Mouse (Mus musculus): ENCODE results near the gene Rbm19.

The Rbm19 gene

DNA sequence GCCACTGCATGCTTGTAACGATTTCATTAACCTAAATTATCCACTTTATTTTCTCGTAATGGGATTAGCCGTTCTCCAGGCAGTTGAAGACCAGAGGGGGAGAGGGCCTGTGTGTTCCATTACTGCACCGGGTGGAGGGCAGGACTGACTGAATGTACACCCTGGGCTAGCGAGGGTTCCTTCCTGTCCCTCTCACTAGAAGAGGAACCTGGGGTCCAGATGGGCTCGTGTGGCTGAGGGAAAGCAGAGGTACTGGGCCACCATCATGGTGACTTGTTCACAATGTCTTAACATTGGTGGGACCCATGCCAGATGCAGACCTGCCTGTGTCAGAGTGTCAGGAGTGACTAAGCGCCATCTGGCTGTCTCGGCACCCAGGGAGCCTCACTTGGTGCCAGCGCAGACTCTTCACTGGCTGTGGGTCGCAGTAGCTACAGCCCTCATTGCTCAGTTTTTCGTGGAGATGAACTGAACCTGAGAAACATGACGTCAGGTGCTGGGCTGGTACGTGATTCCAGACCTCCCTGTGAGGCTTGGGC lies 51.6 kb downstream of the Rbm19 start:
- DNase-seq = peak; percentile 88 to 93

DNA sequence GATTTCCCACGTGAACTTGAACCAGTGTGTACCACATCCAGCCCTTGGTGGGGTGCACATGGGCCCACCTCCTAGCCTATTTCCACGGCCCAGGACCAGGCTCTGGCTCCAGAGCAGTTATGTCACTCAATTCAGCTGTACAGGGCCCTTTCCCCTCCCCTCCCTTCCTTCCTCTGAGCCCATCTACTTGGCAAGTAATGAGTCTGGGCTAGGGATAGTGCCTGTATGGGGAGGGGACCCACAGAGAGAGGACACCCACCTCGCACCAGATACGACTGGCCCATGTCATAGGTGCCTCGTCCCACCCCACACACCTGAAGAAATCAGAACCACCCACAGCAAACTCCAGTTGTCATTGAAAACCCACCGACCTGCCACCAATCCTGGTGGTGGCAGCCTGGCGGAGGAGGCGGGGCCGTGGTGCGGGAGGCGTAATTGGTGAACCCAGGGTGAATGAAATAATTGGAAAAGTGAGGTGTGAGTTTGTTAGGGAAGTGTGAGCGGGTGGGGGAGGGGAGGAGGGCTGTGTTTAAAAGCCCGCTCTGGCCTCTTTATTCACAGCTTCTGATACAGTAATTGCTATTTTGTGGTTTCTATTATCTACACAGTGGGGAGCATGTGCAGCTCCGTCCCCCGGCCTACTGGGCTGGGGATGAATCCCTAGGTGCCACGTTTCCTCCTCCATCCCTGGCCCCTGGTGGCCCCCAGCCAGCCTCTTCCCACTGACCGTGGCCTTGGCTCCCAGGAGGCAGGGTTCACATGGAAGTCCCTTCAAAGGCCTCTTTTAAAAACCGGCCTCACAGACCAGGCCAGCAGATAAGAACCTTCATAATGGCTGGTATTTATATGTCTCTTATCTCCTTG lies 55.8 kb downstream of the Rbm19 start:
- DNase-seq = no peak

DNA sequence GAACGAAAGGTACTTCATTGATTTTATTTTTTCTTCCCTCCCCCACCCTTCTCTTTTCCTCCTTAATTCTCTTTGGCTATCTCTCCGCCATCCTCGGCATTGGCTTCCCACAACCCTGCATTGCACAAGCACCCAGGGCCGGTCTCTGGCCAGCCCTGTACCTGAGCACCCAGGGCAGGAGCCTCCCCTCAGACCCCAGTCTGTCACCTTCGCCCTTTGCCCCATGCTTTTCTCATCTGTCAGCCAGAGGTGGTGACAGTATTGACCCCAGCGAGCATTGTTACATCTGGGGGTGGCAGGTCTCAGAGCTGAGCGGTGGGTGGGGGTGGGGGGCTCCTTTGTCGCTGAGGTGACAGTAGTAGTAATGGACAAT lies 56.5 kb downstream of the Rbm19 start:
- DNase-seq = no peak

DNA sequence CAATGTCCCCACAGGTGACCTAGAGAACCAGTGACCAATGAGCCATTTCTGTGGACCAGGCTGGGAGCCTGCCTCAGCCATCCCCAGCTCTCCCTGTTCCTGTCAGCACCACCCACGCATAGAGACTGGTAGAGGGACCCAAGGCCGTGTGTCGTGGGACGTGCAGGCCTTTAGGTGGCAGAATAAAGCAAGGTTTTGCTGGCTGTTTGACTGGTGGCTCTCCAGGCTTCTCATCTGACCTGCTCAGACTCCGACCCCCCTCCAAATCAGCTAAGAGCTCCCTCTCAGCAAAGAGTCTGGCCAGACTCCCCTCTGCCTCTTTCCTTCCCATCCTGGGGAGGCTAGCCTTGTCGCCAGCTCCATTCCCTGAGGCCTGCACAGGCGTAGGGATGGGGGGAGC lies 58.1 kb downstream of the Rbm19 start:
- DNase-seq = peak; percentile 71 to 80

DNA sequence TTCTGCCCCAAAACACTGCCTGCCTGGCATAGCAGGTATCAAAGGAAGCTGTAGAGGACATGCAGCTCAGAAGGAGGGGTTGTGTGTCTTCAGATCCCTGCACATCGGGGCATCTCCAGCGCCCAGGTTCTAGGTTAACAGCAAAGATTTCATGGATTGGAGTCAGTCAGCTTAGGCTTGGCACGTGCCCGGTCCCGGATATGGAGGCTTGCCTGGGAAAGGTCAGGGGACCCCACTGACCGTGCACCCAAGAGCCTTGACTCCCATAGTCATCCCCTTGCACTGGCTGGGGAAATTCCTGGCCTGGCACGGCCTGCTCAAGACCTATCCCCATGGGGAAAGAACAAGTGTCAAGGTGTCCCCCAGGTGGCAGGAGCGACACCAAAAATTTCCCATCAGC lies 59.0 kb downstream of the Rbm19 start:
- DNase-seq = peak in 1 of 2 experiments; percentile 27

DNA sequence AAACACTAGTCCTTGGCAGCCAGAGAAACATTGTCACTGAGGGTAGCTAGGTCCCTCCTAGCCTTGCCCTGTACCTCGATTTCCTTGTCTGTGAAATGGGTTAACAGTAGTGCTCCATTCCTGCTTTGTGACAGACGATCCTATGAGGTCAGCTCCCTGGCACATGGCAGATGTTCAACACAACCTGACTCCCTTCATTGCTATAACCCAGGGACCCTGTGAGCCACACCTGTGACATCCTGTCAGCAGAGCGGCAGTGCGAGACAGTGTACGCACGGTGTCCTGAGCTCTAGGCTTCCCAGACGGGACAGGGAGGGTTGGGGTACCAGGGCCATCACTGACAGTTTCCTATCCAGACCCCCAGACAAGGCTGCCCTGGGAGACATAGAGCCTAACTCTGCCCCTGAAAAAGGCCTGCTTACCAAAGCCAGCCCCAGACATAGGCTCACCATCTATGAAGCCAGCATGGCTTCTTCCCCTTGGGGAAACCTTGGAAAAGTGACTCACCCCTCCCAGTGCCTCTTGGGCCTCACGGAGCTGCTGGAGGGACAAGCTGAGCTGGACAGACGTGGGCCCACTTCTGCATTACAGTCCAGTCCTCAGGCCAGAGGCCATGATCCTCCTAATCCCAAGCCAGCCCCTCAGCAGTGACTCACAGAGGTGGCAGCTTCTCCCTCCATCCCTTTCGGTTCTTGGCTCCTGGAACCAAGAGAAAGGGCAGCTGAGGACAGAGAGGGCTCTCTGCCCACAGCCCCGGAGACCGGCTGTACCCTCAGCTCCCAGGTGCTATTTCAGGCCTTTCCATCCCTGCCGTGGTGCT lies 60.2 kb downstream of the Rbm19 start:
- DNase-seq = peak; percentile 80 to 82

DNA sequence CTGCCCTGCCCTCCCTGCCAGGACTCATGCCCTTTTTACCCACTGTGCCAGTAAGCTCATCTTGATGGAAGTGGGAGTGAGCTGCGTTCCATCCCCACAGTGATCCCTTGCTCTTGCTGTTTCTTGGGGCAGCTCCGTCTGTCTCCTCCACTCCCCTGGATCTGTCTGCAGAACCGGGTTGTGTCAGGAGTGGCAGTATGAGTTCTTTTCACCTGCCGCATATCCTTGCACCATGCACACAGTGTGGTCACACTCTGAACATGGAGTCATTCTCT lies 60.7 kb downstream of the Rbm19 start:
- no peak for DNase-seq

DNA sequence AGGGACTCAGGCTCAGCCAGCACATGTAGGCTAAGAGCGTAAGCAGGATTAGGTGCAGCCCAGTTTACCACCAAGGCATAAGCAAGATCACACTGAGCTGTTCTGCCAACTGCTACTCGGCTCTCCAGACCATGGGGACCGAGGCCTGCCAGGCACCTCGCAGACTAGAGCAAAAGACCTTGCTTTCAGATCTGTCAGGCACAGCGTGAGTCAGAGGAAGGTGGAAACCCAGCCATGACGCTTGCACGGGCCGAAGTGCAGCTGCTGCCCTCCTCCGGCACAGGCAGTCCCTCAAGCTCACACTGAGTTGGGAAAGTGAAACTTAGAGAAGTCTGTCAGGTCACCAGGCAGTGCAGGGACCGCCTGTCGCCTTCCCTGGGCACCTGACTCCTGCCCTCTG lies 63.8 kb downstream of the Rbm19 start:
- peak; percentile 58 to 64 for DNase-seq

DNA sequence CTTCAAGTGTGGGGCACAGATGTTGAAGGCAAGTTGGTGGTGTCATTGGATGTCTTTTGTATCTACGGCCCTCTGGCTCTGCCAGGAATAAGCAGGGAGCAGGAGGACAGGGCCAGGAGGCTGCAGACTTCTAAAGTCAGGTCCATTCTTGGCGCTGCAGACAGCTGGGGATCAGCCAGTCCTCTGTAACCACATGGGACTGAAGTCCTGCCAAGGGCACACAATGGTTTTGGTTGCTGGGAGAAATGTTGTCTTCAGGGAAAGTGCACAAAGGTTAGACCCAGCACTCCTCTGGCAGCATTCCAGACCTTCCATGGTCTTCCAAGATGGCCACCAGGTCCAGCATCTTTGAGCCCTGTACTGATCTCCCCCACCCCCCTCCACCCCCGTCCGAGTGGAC lies 65.1 kb downstream of the Rbm19 start:
- DNase-seq = no peak

DNA sequence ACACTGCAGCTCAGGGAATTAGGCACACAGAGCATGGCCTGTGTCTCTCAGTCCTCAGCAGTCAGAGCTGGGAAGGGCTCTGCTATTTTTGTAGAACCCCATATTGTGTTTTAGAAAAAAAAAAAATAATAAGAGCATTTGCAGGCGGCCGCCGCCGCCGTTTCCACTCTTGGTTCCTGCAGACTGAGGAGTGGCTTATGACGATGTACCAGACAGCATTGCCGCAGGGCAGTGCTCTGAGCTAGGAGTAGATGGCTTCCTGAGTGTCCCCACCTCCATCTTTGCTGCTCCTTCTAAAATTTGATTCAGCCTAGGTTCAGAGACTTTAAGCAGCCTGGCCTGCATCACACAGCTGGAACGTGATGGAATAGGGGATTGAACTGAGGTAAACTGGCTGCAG lies 67.1 kb downstream of the Rbm19 start:
- no peak for DNase-seq

DNA sequence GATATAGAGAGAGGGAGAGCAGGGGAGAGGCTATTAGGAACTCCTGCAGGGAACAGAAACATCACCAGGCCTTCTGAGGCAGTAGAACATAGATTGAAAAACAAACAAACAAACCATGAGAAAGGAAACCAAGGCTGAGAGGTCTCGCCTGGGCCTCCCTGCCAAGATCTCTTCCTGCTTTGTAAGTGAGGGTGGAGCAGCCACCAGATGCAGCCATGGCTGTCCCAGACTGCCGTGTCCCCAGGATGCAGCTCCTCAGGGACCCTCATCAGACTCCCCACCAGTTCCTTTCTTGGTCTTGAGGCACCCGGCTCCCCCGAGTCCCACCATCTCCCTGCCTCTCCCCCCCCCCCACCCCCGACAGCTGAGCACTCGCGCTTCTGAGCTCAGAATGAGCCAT lies 67.5 kb downstream of the Rbm19 start:
- no peak for DNase-seq

DNA sequence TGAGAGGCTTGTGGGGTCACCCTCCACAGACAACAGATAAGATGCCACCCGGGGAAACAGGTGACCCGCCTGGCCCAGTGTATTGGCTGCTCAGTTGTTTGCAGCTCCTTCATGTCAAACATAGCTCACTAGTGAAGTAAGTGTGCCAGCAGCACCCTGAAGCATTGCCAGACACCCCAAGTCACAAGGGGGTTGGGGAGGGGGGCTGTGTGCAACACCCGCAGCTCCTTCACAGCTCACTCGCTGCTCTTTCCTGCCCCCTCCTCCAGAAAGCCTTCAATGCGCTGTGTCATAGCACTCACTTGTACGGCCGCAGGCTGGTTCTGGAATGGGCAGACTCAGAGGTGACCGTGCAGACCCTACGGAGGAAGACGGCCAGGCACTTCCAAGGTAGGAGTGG lies 69.7 kb downstream of the Rbm19 start:
- no peak for DNase-seq

DNA sequence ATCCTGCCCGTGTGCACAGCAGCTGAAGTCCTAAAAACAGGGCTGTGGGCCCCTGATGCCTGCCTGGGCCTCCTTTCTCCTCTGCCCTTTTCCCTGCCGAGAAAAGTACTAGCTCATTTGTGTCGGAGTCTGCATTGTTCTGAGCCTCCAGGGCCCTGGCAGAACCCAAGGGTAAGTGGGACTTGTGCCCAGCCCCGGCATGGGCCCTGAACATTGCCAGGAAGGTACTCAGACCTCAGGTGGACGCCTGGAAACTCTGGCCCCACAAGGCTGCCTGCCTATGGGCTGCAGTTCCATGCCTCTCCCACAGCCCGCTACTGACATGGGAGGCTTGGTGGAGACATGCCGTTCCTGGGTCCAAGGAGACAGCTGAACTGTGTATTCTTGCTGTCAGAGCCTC lies 72.3 kb downstream of the Rbm19 start:
- peak; percentile 92 to 93 for DNase-seq

DNA sequence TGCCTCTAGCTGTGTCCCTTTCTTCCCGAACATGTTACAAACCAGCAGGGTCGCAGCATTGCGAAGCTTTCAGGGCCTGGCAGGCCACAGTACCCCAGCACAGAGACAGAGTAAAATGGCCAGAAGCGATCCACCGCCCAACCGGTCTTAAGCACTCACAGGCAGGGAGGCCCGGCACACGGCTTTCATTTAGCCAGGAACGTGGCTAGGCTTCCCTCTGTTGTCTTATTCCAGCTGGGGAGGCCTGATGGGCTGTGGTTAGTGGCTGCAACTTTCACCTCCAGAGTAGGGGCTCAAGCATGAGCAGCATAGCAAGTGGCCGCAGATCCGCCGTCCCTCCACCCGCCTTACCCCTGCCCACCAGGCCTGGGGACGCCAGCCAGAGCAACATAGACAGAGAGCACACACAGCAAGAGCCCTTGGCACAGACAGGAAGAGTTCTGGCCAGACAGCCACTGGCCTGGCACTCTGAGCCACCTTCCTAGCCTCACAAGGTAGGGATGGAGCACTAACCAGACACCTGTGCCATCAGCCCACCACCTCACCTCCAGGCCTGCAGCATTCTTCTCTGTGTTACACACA lies 73.8 kb downstream of the Rbm19 start:
- peak; percentile 72 to 73 for DNase-seq

DNA sequence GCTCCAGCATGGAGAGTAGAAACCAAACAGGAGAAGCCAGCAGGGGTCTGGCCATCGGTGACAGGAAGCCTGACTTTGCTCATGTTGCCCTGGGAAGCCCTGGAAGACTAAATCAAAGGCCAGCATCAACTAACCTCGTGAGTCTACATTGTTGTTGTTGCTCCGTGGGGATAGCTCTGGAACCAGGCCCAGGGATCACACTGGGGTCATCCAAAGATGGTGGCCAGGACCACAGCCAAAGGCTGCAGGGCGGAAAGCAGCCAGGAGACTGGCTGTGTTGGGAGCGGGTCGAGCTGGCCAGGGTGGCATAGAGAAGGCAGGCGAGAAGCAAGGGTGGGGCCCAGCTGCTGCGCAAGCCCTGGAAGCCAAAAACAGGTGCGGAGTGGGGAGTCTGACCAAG lies 75.4 kb downstream of the Rbm19 start:
- no peak for DNase-seq

DNA sequence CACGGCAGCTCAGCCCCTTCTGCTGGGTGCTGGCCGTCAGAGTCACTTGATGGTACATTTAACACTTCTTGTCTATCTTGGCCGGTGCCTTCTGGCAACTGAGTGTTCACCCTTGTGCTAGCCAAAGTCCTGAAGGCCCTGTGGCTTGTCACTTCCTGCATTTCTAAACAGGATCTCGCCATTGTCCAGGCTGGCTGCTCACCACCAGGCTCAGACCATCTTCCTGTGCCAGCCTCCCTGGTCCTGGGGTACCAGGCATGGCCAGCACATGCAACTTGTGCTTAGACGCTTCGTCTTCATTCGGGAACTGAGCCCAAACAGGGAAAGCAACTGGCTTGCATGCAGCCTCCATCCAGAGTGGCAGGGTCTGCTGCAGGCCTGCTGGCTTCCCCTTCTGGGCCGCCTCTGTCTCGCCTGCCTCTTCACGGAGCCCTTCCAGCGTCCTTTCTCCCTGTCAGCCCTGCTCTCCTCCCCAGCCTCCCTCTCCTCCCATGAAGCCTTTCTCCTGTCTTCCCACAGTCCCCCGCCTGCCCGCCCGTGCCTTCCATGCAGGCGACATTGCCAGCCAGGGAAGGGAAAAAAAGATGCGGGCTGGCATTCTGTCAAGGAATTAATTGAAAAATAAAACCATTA lies 78.2 kb downstream of the Rbm19 start:
- no peak for DNase-seq

DNA sequence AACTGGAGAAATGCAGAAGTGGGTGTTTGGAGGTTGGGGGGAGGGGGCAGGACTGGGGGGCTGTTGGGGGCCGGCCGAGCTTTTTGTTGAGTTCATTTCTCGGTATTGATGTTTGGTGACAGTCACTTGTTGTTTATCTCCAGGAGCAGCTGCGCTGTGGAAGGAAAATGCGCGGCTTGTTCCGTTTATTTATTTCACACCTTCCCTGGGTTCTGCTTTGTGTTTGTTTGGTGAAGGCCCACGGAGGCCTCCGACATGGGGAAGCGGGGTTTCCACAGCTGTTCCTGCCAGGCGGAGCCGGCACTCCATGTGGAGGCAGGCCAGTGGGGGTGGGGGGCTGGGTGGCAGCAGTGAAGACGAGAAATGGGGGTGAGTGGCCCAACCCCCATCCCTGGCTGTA lies 78.7 kb downstream of the Rbm19 start:
- no peak for DNase-seq

DNA sequence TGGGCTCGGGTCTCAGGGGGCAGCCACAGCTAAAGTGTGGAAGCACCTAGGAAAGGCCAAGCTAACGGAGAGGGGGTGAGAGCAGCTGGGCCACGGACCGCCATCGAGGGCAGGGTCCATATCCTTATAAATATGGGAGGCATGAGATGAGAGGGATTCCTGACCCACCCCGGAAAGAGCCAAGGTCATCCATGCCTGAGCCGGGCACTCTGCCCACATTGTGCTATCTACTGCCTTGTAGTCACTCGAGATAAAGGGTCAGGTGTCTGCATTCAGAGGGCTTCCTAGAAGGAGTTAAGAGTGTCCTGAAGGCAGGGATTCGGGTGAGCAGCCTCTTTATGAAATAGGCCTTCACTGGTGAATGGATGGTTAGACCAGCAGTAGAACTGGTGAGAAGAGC lies 80.6 kb downstream of the Rbm19 start:
- DNase-seq = peak in 1 of 2 experiments; percentile 9

DNA sequence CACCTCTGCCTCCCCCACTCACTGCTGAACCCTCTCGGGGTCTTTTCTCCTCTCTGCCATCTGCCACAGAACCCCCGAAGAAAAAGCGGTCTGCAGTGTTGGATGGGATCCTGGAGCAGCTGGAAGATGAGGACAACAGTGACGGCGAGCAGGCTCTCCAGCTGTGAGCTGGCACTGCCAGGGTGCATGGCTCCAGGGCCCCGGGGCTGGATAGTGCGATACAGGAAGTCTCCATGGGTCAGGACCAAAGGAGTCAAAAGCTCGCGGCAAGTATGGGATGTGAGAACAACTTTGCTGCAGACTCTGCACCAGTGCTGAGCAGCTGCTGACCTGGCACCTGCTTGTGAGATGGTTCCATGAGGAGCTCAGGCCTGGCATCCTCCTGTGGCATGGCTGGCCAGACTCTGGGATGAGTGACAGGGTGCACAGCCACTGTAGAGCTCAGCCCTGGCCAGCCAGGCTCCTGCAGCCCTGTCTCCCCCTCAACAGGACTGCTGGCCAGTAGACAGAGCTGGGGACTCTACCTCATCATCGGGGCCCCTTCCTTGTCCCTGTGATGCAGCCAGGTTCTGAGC lies 81.6 kb downstream of the Rbm19 start:
- peak; percentile 15 to 27 for DNase-seq

DNA sequence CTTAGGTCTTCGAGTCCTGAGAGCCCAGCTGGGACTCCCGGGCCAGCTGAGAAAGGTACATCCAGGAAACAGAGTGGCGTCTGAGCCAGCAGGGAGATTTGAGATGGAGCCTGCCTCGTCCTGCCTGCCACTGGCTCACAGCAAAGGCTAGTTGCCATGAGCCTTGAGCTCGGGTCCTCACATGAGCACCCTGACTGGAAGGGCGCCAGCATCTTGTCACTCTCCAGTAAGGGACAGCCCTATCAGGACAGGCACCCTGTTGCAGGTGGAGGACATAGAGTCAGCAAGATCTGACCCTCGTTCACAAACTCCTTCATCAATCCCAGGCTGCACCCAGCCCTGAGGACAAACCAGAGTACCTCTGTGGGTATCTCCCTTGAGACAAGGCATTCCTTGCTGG lies 83.6 kb downstream of the Rbm19 start:
- peak; percentile 10 to 25 for DNase-seq

DNA sequence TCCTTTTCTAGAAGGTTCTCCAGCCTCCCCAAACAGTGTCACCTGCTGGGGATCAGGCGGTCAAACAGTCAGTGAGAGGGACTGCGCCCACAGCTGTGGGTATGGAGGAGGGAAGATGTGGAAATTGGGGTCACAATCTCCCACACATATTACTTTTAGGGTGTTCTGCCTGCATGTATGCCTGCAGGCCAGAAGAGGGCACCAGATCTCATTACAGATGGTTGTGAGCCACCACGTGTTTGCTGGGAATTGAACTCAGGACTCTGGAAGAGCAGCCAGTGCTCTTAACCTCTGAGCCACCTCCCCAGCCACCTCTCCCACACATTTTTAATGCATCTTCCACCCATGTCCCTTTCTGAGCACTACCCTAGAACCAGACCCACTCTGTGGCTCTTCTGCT lies 88.1 kb downstream of the Rbm19 start:
- DNase-seq = peak in 1 of 2 experiments; percentile 2

DNA sequence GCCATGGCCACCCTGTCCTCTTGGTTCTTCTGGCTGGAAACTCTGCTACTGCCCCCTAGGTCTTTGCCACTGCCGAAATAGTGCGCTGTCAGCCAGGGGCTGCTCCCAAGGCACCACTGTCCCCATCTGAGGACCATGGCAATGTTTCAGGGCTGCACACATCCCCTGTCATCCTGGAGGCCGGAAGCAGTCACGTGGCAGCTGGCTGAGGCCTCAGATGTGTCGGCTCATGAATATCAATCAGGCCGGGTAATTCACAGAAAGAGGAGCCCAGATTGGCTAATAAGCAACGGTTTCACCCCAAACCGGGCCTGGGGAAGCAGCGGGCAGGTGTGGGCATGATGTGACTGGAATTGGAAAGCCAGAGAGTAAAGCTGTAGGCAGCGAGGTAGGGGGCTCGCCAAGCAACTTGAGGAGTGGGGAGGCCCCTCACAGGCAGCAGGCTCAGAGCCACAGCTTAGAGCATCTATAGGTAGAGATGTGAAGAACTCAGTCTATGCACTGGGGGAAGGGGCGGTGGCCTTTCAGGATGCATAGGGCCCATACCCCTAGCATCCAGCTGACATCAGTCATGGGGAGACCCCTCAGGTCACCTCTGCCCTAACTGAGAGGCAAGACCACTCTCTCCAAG lies 90.2 kb downstream of the Rbm19 start:
- DNase-seq = peak in 1 of 2 experiments; percentile 6

Measured in cerebellum, postnatal 25 days (tissue).